Mouse (Mus musculus): ENCODE measurements around the gene Cpxm2. TPM values are rescaled to one million over a fixed set of nuclear protein-coding genes. Genes with fewer than 3 reads are reported as not detected.

Gene Cpxm2
- polyA plus RNA-seq, 1 experiment: 5.8 TPM

DNA sequence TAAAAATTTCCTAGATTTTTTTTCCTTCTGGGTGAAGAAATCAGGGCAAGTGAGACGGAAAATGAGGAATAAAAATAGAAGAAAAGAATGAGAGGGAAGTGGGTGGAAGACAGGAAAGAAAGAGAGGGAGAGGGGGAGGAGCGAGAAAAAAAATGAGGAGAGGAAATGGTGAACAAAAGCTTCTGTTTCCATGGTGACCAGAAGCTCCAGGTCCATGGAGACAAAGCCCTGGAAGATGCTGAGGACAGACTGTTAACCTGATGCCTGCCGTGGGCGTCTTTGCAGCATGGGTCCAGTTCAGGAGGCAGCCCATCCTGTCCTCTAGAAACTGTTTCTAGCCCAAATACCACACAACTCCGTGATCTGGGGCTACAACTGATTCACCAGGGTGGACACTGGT lies 17.7 kb upstream of the Cpxm2 start:
- 76% methylated on average over 5 of the region's 5 CpGs for WGBS

DNA sequence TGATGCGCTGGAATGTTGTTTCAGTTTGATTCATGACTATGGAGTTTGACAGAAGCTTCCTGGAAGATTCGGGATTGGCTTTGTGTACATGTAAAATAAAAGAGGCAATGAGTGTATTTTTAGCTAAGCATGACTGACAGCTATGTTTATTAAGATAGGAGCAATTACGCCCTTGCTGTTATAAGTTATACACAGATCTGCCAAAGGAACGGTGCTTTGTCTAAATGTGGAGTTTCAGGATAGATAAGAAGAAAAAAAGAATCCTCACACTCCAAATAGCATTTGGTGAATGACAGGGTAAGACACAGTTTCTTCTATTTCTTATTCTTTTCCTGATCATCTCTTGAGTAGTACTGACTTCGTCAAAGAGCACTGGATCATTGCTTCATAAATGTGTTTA lies 17.2 kb upstream of the Cpxm2 start:
- no peak overlapping the region for H3K4me3 ChIP-seq (ENCODE audit: extremely low read depth, insufficient read depth, insufficient read length)
- H3K27me3 ChIP-seq (ENCODE audit: control insufficient read depth, insufficient read depth, low read length): no peaks in the 10 kb centered on the region
- WGBS: 75% methylated on average over 5 of the region's 5 CpGs
- no peak overlapping the region for H3K27ac ChIP-seq (ENCODE audit: insufficient read depth, low read length)
- TF ChIP-seq CTCF (IDR thresholded peaks at IDR 0.05; ENCODE audit: extremely low read depth, insufficient read depth, insufficient read length, insufficient replicate concordance): no peak
- no peak for TF ChIP-seq POLR2A (IDR thresholded peaks at IDR 0.05; ENCODE audit: low read depth, low read length)
- no peak for DNase-seq (ENCODE audit: low read depth in 1 of 2, low spot score in 2 of 2)
- H3K36me3 ChIP-seq (ENCODE audit: control insufficient read depth, insufficient read depth, low read length): no peaks in the 10 kb centered on the region
- no peaks in the 10 kb centered on the region for H3K4me1 ChIP-seq (ENCODE audit: control insufficient read depth, insufficient read depth, insufficient read length)

More for the DNA sequence above, 17.7 kb upstream of the Cpxm2 start:
- no peak for TF ChIP-seq POLR2A (IDR thresholded peaks at IDR 0.05; ENCODE audit: low read depth, low read length)
- no peak for TF ChIP-seq CTCF (IDR thresholded peaks at IDR 0.05; ENCODE audit: extremely low read depth, insufficient read depth, insufficient read length, insufficient replicate concordance)
- Histone ChIP-seq H3K4me3 (ENCODE audit: extremely low read depth, insufficient read depth, insufficient read length) (no peak overlapping the region), H3K4me1 (ENCODE audit: control insufficient read depth, insufficient read depth, insufficient read length) (no peaks in the 10 kb centered on the region), H3K27me3 (ENCODE audit: control insufficient read depth, insufficient read depth, low read length) (no peaks in the 10 kb centered on the region), H3K27ac (ENCODE audit: insufficient read depth, low read length) (no peak overlapping the region), H3K36me3 (ENCODE audit: control insufficient read depth, insufficient read depth, low read length) (no peaks in the 10 kb centered on the region)
- no peak for DNase-seq (ENCODE audit: low read depth in 1 of 2, low spot score in 2 of 2)

- DNase-seq (ENCODE audit: low read depth in 1 of 2, low spot score in 2 of 2): no peak
- Histone ChIP-seq H3K4me3 (ENCODE audit: extremely low read depth, insufficient read depth, insufficient read length) (no peak overlapping the region), H3K27me3 (ENCODE audit: control insufficient read depth, insufficient read depth, low read length) (no peaks in the 10 kb centered on the region), H3K36me3 (ENCODE audit: control insufficient read depth, insufficient read depth, low read length) (no peaks in the 10 kb centered on the region), H3K4me1 (ENCODE audit: control insufficient read depth, insufficient read depth, insufficient read length) (no peaks in the 10 kb centered on the region), H3K27ac (ENCODE audit: insufficient read depth, low read length) (no peak overlapping the region)
- 67% methylated on average over 7 of the region's 7 CpGs for WGBS
- TF ChIP-seq CTCF (IDR thresholded peaks at IDR 0.05; ENCODE audit: extremely low read depth, insufficient read depth, insufficient read length, insufficient replicate concordance) (no peak), POLR2A (IDR thresholded peaks at IDR 0.05; ENCODE audit: low read depth, low read length) (no peak)
Measured at GRCm38 (mm10) chr7:132169419-132170169, 15.1 kb upstream of the Cpxm2 start.

DNA sequence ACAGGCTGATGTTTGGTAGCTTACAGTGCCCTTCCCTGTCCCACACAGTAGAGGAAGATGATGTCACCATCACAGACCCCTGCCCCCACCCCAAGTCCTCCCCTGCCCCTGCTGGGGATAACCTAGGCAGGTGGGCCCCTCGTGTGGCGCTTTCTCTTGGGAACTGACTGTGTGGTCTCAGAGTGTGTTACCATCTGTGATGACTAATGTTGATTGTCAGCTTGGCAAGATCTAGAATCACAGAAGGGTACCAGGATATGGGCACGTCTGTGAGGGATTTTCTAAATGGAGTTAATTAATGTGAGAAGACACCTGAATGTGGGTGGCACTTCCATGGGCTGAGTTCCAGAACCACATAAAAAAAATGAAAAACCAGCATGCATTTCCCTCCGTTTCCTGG lies 12.7 kb upstream of the Cpxm2 start:
- Histone ChIP-seq H3K27ac (ENCODE audit: insufficient read depth, low read length) (no peak overlapping the region), H3K4me3 (ENCODE audit: extremely low read depth, insufficient read depth, insufficient read length) (no peak overlapping the region), H3K4me1 (ENCODE audit: control insufficient read depth, insufficient read depth, insufficient read length) (no peaks in the 10 kb centered on the region), H3K36me3 (ENCODE audit: control insufficient read depth, insufficient read depth, low read length) (no peaks in the 10 kb centered on the region), H3K27me3 (ENCODE audit: control insufficient read depth, insufficient read depth, low read length) (no peaks in the 10 kb centered on the region)
- no peak for DNase-seq (ENCODE audit: low read depth in 1 of 2, low spot score in 2 of 2)
- TF ChIP-seq CTCF (IDR thresholded peaks at IDR 0.05; ENCODE audit: extremely low read depth, insufficient read depth, insufficient read length, insufficient replicate concordance): no peak
- no peak for TF ChIP-seq POLR2A (IDR thresholded peaks at IDR 0.05; ENCODE audit: low read depth, low read length)
- 77% methylated on average over 4 of the region's 4 CpGs for whole genome bisulfite sequencing

GRCm38 (mm10) chr7:132162254-132162653 lies 7.7 kb upstream of the Cpxm2 start:
- no peak for DNase-seq (ENCODE audit: low read depth in 1 of 2, low spot score in 2 of 2)
- Histone ChIP-seq H3K4me3 (ENCODE audit: extremely low read depth, insufficient read depth, insufficient read length) (no peak overlapping the region), H3K4me1 (ENCODE audit: control insufficient read depth, insufficient read depth, insufficient read length) (no peaks in the 10 kb centered on the region), H3K27me3 (ENCODE audit: control insufficient read depth, insufficient read depth, low read length) (no peaks in the 10 kb centered on the region), H3K27ac (ENCODE audit: insufficient read depth, low read length) (no peak overlapping the region), H3K36me3 (ENCODE audit: control insufficient read depth, insufficient read depth, low read length) (no peaks in the 10 kb centered on the region)
- 80% methylated on average over 3 of the region's 3 CpGs for WGBS
- no peak for TF ChIP-seq CTCF (IDR thresholded peaks at IDR 0.05; ENCODE audit: extremely low read depth, insufficient read depth, insufficient read length, insufficient replicate concordance)

GRCm38 (mm10) chr7:132158321-132159025 lies 3.9 kb upstream of the Cpxm2 start:
- TF ChIP-seq CTCF (IDR thresholded peaks at IDR 0.05; ENCODE audit: extremely low read depth, insufficient read depth, insufficient read length, insufficient replicate concordance): no peak
- TF ChIP-seq POLR2A (IDR thresholded peaks at IDR 0.05; ENCODE audit: low read depth, low read length): no peak
- Histone ChIP-seq H3K27me3 (ENCODE audit: control insufficient read depth, insufficient read depth, low read length) (peaks cover 5% of the 10 kb centered on the region), H3K4me3 (ENCODE audit: extremely low read depth, insufficient read depth, insufficient read length) (no peak overlapping the region), H3K36me3 (ENCODE audit: control insufficient read depth, insufficient read depth, low read length) (no peaks in the 10 kb centered on the region), H3K27ac (ENCODE audit: insufficient read depth, low read length) (no peak overlapping the region), H3K4me1 (ENCODE audit: control insufficient read depth, insufficient read depth, insufficient read length) (no peaks in the 10 kb centered on the region)
- no peak for DNase-seq (ENCODE audit: low read depth in 1 of 2, low spot score in 2 of 2)
- 89% methylated on average over 9 of the region's 9 CpGs for WGBS

DNA sequence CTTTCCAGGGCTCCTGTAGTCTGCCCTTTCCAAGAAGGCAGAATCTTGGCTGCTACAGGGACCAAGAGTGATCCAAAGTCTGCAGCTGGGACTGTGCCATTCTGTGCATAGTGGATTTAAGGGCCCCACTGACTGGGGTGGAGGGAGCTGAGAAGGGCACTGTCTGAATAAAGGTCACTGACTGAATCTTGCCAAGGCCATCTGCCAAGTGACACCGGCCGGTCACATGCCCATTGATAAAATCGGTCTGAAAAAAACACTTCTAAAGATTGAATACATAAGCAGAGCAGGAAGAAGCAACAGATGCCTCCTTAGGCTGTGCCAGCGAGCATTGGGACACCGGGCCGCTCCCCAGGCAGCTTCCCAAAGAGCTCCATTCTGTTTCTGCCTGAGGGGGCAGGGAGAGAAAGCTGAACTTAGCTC lies 803 bp downstream of the Cpxm2 start:
- H3K4me3 ChIP-seq (ENCODE audit: extremely low read depth, insufficient read depth, insufficient read length): no peak overlapping the region
- no peaks in the 10 kb centered on the region for H3K4me1 ChIP-seq (ENCODE audit: control insufficient read depth, insufficient read depth, insufficient read length)
- 56% methylated on average over 6 of the region's 6 CpGs for WGBS
- H3K27me3 ChIP-seq (ENCODE audit: control insufficient read depth, insufficient read depth, low read length): peaks cover 5% of the 10 kb centered on the region
- DNase-seq (ENCODE audit: low read depth in 1 of 2, low spot score in 2 of 2): no peak
- H3K36me3 ChIP-seq (ENCODE audit: control insufficient read depth, insufficient read depth, low read length): no peaks in the 10 kb centered on the region
- TF ChIP-seq POLR2A (IDR thresholded peaks at IDR 0.05; ENCODE audit: low read depth, low read length): no peak
- no peak for TF ChIP-seq CTCF (IDR thresholded peaks at IDR 0.05; ENCODE audit: extremely low read depth, insufficient read depth, insufficient read length, insufficient replicate concordance)
- H3K27ac ChIP-seq (ENCODE audit: insufficient read depth, low read length): no peak overlapping the region

All from spleen, adult 2 months (tissue).